ENCODE assay signal across 24 mouse cellular contexts in genomic region chr5:14696745-14697144, GRCm38 (mm10).
A peak's percentile ranks its signal among the peaks of the same experiment; 100 is the strongest.
DNase-seq lines count a peak whose midpoint lies in the region; ATAC-seq lines count a peak whose summit lies in the region.
"Had no signal": no experiment of that assay in that cellular context is flagged by ENCODE, and none has a peak within 500 bp of the region (broad histone marks: within the 10 kb centered on the region; RNA-seq: fewer than 3 reads in every experiment).

No protein-coding gene starts in this region.

- WGBS in embryonic facial prominence, embryonic 15.5 days: 79% methylated on average over 2 of the region's 2 CpGs
- 80% methylated on average over 2 of the region's 2 CpGs for WGBS in embryonic facial prominence, embryonic 10.5 days
- WGBS in limb, embryonic 13.5 days: 68% methylated on average over 2 of the region's 2 CpGs
- WGBS in limb, embryonic 10.5 days: 90% methylated on average over 2 of the region's 2 CpGs
- 74% methylated on average over 2 of the region's 2 CpGs for WGBS in kidney, embryonic 14.5 days

- no peaks in the 10 kb centered on the region for H3K36me3 ChIP-seq in embryonic facial prominence, embryonic 15.5 days
- H3K36me3 ChIP-seq in embryonic facial prominence, embryonic 10.5 days (replicated peaks): no peaks in the 10 kb centered on the region
- H3K36me3 ChIP-seq in limb, embryonic 13.5 days: no peaks in the 10 kb centered on the region
- no peaks in the 10 kb centered on the region for H3K36me3 ChIP-seq in limb, embryonic 10.5 days
- no peaks in the 10 kb centered on the region for H3K36me3 ChIP-seq in kidney, embryonic 14.5 days (ENCODE audit: control insufficient read depth, insufficient read depth, low read length)
- H3K36me3 ChIP-seq: G1E had no signal

- H3K9ac ChIP-seq in embryonic facial prominence, embryonic 15.5 days: no peak overlapping the region
- no peak overlapping the region for H3K9ac ChIP-seq in limb, embryonic 13.5 days
- no peak overlapping the region for H3K9ac ChIP-seq in kidney, embryonic 14.5 days (ENCODE audit: low read depth, low read length)

- no peak overlapping the region for H3K4me2 ChIP-seq in embryonic facial prominence, embryonic 15.5 days (replicated peaks)
- no peak overlapping the region for H3K4me2 ChIP-seq in limb, embryonic 13.5 days (replicated peaks)
- no peak overlapping the region for H3K4me2 ChIP-seq in kidney, embryonic 14.5 days (replicated peaks; ENCODE audit: low read depth, low read length)

- DNase-seq in embryonic facial prominence, embryonic 10.5 days (ENCODE audit: low spot score): no peak
- DNase-seq in limb, embryonic 10.5 days (ENCODE audit: low spot score): no peak
- DNase-seq in R1 (ENCODE audit: low read depth, low spot score): peak; percentile 49
- peak; percentile 20 for DNase-seq in ZHBTc4 (ENCODE audit: low read depth, low spot score)
- DNase-seq in lung, postnatal 14 days: no peak
- DNase-seq: adrenal gland, adult 2 months; adrenal gland, adult 8-10 months; adrenal gland, postnatal 10 days; adrenal gland, postnatal 14 days; adrenal gland, postnatal 25 days; adrenal gland, postnatal 36 days; B cell, adult 2 months; cerebellum, adult 11 months; cerebellum, adult 11-12 months; cerebellum, adult 18-20 months; cerebellum, adult 2 months had no signal

- H3K9me3 ChIP-seq in embryonic facial prominence, embryonic 15.5 days (replicated peaks): no peaks in the 10 kb centered on the region
- no peaks in the 10 kb centered on the region for H3K9me3 ChIP-seq in embryonic facial prominence, embryonic 10.5 days
- H3K9me3 ChIP-seq in limb, embryonic 13.5 days: no peaks in the 10 kb centered on the region
- H3K9me3 ChIP-seq in limb, embryonic 10.5 days (replicated peaks): no peaks in the 10 kb centered on the region
- no peaks in the 10 kb centered on the region for H3K9me3 ChIP-seq in kidney, embryonic 14.5 days (ENCODE audit: control insufficient read depth, low read length)
- H3K9me3 ChIP-seq: G1E had no signal

- H3K4me3 ChIP-seq in embryonic facial prominence, embryonic 15.5 days (replicated peaks): no peak overlapping the region
- H3K4me3 ChIP-seq in embryonic facial prominence, embryonic 10.5 days: no peak overlapping the region
- H3K4me3 ChIP-seq in limb, embryonic 13.5 days: no peak overlapping the region
- H3K4me3 ChIP-seq in limb, embryonic 10.5 days: no peak overlapping the region
- H3K4me3 ChIP-seq in kidney, embryonic 14.5 days (ENCODE audit: low read length): no peak overlapping the region

- H3K27me3 ChIP-seq in embryonic facial prominence, embryonic 15.5 days: no peaks in the 10 kb centered on the region
- H3K27me3 ChIP-seq in embryonic facial prominence, embryonic 10.5 days (replicated peaks; ENCODE audit: low read depth, poor library complexity, severe bottlenecking): no peaks in the 10 kb centered on the region
- no peaks in the 10 kb centered on the region for H3K27me3 ChIP-seq in limb, embryonic 13.5 days
- no peaks in the 10 kb centered on the region for H3K27me3 ChIP-seq in limb, embryonic 10.5 days (ENCODE audit: low read depth, poor library complexity, severe bottlenecking)
- no peaks in the 10 kb centered on the region for H3K27me3 ChIP-seq in kidney, embryonic 14.5 days (ENCODE audit: control insufficient read depth, insufficient read depth, low read length)
- H3K27me3 ChIP-seq: CH12.LX had no signal

- no peak overlapping the region for H3K27ac ChIP-seq in embryonic facial prominence, embryonic 15.5 days (replicated peaks)
- H3K27ac ChIP-seq in embryonic facial prominence, embryonic 10.5 days (replicated peaks): no peak overlapping the region
- no peak overlapping the region for H3K27ac ChIP-seq in limb, embryonic 13.5 days
- no peak overlapping the region for H3K27ac ChIP-seq in limb, embryonic 10.5 days
- no peak overlapping the region for H3K27ac ChIP-seq in kidney, embryonic 14.5 days (ENCODE audit: low read depth, low read length)

- peak; percentile 57; the same call in 1 of the 2 replicates for ATAC-seq in embryonic facial prominence, embryonic 15.5 days (ENCODE audit: insufficient number of reproducible peaks, low FRiP score, low TSS enrichment, low read depth)
- ATAC-seq in limb, embryonic 13.5 days (ENCODE audit: low FRiP score, low read depth): 0 out of 2 replicates have a peak, but pooled peaks have one; percentile 15
- no peak for ATAC-seq in kidney, embryonic 14.5 days (ENCODE audit: low FRiP score, low TSS enrichment)
- ATAC-seq: activated CD4-positive, CD25-positive, alpha-beta regulatory T cell, adult 4 months; CD4-positive, CD25-positive, alpha-beta regulatory T cell, adult 4 months; Patski had no signal

- H3K4me1 ChIP-seq in embryonic facial prominence, embryonic 15.5 days: no peaks in the 10 kb centered on the region
- H3K4me1 ChIP-seq in embryonic facial prominence, embryonic 10.5 days: no peaks in the 10 kb centered on the region
- no peaks in the 10 kb centered on the region for H3K4me1 ChIP-seq in limb, embryonic 13.5 days
- no peaks in the 10 kb centered on the region for H3K4me1 ChIP-seq in limb, embryonic 10.5 days
- H3K4me1 ChIP-seq in kidney, embryonic 14.5 days (ENCODE audit: control insufficient read depth, insufficient read depth, low read length): no peaks in the 10 kb centered on the region

Comparison
In these comparisons a context has a peak if more than half of its experiments do, and no peak if none do; other contexts are left out.
1. DNase-seq: peak in R1 (single experiment) and ZHBTc4 (single experiment); none in embryonic facial prominence, embryonic 10.5 days (single experiment), limb, embryonic 10.5 days (single experiment) and lung, postnatal 14 days (single experiment).